Mouse (Mus musculus) lung, postnatal 0 days (tissue): ENCODE data around the gene Krtap11-1.

Experiments used
- CTCF ChIP-seq: IDR thresholded peaks from 2 replicates; pipeline ENCODE4 v1.5.1; 2016; ENCODE audit warnings: antibody characterized with exemption, mild to moderate bottlenecking
- EP300 ChIP-seq: IDR thresholded peaks from 2 replicates; pipeline ENCODE4 v1.6.1; 2016; ENCODE audit warnings: antibody characterized with exemption, mild to moderate bottlenecking, control low read depth

GRCm38 (mm10) chr16:89570516-89570915 is 467 bp downstream of the Krtap11-1 start:
- TF ChIP-seq EP300 (no peak), CTCF (no peak)
